Mouse (Mus musculus) spleen, adult 2 months (tissue): Measurements from ENCODE around the gene Abraxas1. TPM values are rescaled to one million over a fixed set of nuclear protein-coding genes. Genes with fewer than 3 reads are reported as not detected.

Experiments used
- DNase-seq, 2 experiments: peaks; one replicate each; pipeline versions ENCODE4 v3.0.0 to v3.0.0-alpha.2; 2012 to 2021; ENCODE audit warnings: low spot score in 2 of 2, low read depth in 1 of 2
- H3K27ac ChIP-seq: fragments of 200-500 bp; 2 replicates; pipeline ENCODE4 v1.5.1; 2012; ENCODE audit warnings: low read length, inconsistent platforms; ENCODE audit not compliant: insufficient read depth
- H3K27me3 ChIP-seq: fragments of 200-500 bp; 2 replicates; pipeline ENCODE4 v1.6.1; 2012; ENCODE audit warnings: mild to moderate bottlenecking, moderate library complexity, low read length, inconsistent platforms; ENCODE audit not compliant: control insufficient read depth, insufficient read depth
- H3K36me3 ChIP-seq: fragments of 200-500 bp; 2 replicates; pipeline ENCODE4 v1.6.1; 2012; ENCODE audit warnings: mild to moderate bottlenecking, low read length, inconsistent platforms; ENCODE audit not compliant: control insufficient read depth, insufficient read depth
- H3K4me1 ChIP-seq: fragments of 200-500 bp; 2 replicates; pipeline ENCODE4 v1.6.1; 2011; ENCODE audit warnings: inconsistent platforms; ENCODE audit not compliant: control insufficient read depth, insufficient read depth, insufficient read length
- H3K4me3 ChIP-seq: fragments of 200-500 bp; 2 replicates; pipeline ENCODE4 v1.5.1; 2011; ENCODE audit warnings: mild to moderate bottlenecking, inconsistent platforms; ENCODE audit not compliant: insufficient read depth, insufficient read length; ENCODE audit errors: extremely low read depth
- CTCF ChIP-seq: fragments of 200-500 bp; IDR thresholded peaks from 2 replicates; pipeline ENCODE4 v1.5.1; 2011; ENCODE audit warnings: mild to moderate bottlenecking, inconsistent platforms; ENCODE audit not compliant: insufficient read depth, insufficient read length, insufficient replicate concordance; ENCODE audit errors: extremely low read depth
- POLR2A ChIP-seq: fragments of 200-500 bp; IDR thresholded peaks from 2 replicates; pipeline ENCODE4 v1.6.1; 2011; ENCODE audit warnings: low read depth, low read length, inconsistent platforms
- WGBS: fragments of 180-500 bp; shearing (Covaris S2); methylation state at CpG from one replicate; pipeline ENCODE4 v1.1.7; 2018; 5-methylcytosine and 5-hydroxymethylcytosine counted together
- polyA plus RNA-seq: library from polyadenylated mRNA; depleted of rRNA; stranded (reverse); fragments of >200 nt; gene quantifications from 2 replicates; pipeline ENCODE4 v1.2.3, GENCODE M21; 2012

Abraxas1 gene
- polyA plus RNA-seq, 1 experiment, result 2.3 TPM

DNA sequence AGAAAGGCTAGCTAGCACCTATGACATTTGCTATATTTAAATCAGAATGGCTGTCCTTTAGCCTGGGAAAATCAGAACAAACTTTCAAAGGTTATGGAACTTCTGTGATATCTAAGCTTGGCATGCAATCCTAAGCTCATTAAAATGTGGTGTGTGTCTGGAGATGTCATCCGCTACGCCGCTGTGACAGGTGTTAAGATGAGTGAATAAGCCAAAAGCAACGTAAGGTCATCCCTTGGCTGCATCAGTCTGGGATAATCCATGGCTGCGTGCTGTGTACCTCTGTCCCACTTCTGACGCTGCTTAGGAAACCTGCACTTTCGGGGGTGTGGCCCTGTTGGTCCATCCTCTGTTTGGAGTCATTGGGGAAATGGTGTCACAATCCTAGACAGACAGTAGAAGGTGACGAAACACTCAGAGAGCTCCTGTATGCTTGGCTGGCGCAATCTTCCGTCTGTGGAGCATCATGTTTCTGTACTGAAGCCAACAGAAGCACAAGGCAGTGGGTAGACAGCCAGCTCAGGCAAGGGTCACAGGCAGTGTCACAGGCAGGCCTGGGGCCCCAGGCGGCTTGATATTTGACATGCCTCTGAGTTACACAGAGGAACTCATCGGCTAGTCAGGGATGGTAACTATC lies 39.8 kb upstream of the Abraxas1 start:
- H3K27ac ChIP-seq, result no peak overlapping the region
- 85% methylated on average over 12 of the region's 12 CpGs for WGBS

GRCm38 (mm10) chr5:100856552-100856951 lies 35.8 kb upstream of the Abraxas1 start:
- TF ChIP-seq CTCF (no peak), POLR2A (no peak)
- H3K4me1 ChIP-seq, result peaks cover 10% of the 10 kb centered on the region
- WGBS, result 22% methylated on average over 3 of the region's 3 CpGs
- peak overlapping the region; percentile 61 for H3K27ac ChIP-seq
- no peaks in the 10 kb centered on the region for H3K36me3 ChIP-seq
- DNase-seq, result peak; percentile 67 to 68
- H3K27me3 ChIP-seq, result no peaks in the 10 kb centered on the region
- no peak overlapping the region for H3K4me3 ChIP-seq

More for the DNA sequence above, 39.8 kb upstream of the Abraxas1 start:
- Histone ChIP-seq H3K4me3 (no peak overlapping the region), H3K36me3 (no peaks in the 10 kb centered on the region), H3K4me1 (peaks cover 10% of the 10 kb centered on the region), H3K27me3 (no peaks in the 10 kb centered on the region)
- TF ChIP-seq CTCF, result no peak
- TF ChIP-seq POLR2A, result no peak
- DNase-seq, result no peak

DNA sequence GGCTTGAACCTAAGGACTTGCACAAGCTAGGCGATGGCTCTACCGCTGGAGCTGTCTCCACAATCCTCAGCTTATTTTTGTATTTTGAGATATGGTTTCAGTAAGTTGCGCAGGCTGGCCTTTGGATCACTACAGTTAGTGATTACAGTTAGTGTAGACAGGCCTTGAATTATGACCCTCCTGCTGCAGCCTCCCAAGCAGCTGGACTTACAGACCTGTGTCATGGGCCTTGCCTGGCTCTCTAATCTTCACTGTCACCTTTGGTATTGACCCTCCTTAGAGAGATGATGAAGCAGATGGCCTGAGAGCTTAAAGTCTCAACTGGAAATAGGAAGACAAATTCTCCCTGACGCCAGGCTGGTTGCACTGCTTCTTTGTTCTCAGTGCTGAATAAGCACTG lies 33.2 kb upstream of the Abraxas1 start:
- Histone ChIP-seq H3K27me3 (no peaks in the 10 kb centered on the region), H3K36me3 (no peaks in the 10 kb centered on the region), H3K27ac (no peak overlapping the region), H3K4me1 (peaks cover 10% of the 10 kb centered on the region), H3K4me3 (no peak overlapping the region)
- no peak for DNase-seq
- 81% methylated on average over 4 of the region's 4 CpGs for WGBS
- TF ChIP-seq POLR2A (no peak), CTCF (no peak)

GRCm38 (mm10) chr5:100847143-100847542 lies 26.4 kb upstream of the Abraxas1 start:
- no peak overlapping the region for H3K27ac ChIP-seq
- no peaks in the 10 kb centered on the region for H3K36me3 ChIP-seq
- DNase-seq, result no peak
- TF ChIP-seq CTCF (no peak), POLR2A (no peak)
- peak overlapping the region; percentile 68; the same call in 1 of the 2 replicates for H3K4me3 ChIP-seq
- 3% methylated on average over 2 of the region's 2 CpGs for WGBS
- H3K27me3 ChIP-seq, result no peaks in the 10 kb centered on the region
- 0 out of 2 replicates have a peak, but pooled peaks cover 4% of the 10 kb centered on the region for H3K4me1 ChIP-seq

GRCm38 (mm10) chr5:100846599-100846920 lies 25.8 kb upstream of the Abraxas1 start:
- Histone ChIP-seq H3K27ac (peak overlapping the region; percentile 21; the same call in 1 of the 2 replicates), H3K36me3 (no peaks in the 10 kb centered on the region), H3K27me3 (no peaks in the 10 kb centered on the region), H3K4me3 (peak overlapping the region; percentile 68), H3K4me1 (0 out of 2 replicates have a peak, but pooled peaks cover 4% of the 10 kb centered on the region)
- TF ChIP-seq CTCF (no peak), POLR2A (no peak)
- WGBS, result 1% methylated on average over 22 of the region's 22 CpGs
- no peak for DNase-seq

DNA sequence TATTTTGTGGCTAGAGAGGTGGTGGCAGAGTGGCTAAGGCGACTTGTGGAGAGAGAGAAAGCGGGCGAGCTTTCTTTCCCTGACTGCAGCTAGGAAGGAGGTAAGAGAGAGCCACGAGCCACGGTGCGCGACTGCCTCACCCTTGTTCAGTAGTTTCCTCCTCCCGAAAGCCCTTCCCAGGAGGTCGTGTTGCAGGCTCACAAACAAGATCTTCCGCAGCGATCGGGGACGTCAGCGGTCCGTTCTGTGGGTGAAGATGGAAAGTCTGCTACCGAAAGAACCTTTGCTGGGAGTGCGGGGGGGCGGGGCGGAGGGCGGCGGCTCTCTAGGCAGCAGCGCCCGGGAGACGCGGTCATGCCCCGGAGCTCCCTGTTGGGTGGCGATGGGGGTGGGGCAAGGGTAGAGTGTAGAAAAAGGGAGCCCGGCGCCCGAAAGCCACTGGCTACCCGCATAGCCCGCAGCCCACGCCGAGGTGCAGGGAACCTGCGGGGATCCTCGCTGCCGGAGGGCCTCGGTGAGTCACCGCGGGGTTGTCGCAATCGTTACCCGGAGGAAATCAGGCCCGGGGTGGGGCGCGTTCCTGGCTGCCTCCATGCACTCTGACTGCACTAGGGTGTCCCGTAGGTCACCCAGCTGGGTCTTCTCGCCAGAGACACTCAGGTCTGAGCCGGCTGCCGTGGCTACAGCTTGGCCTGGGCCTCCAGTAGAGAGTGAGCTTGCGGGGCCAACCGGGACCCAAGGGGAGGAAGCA lies 25.3 kb upstream of the Abraxas1 start:
- H3K27me3 ChIP-seq, result no peaks in the 10 kb centered on the region
- TF ChIP-seq POLR2A (no peak), CTCF (no peak)
- under 1% methylated on average over 52 of the region's 52 CpGs for WGBS

More for the DNA sequence above, 25.3 kb upstream of the Abraxas1 start:
- Histone ChIP-seq H3K36me3 (no peaks in the 10 kb centered on the region), H3K27ac (peak overlapping the region; percentile 21; the same call in 1 of the 2 replicates), H3K4me3 (peak overlapping the region; percentile 68), H3K4me1 (0 out of 2 replicates have a peak, but pooled peaks cover 4% of the 10 kb centered on the region)
- DNase-seq, result peak in 1 of 2 experiments; percentile 68
